Mouse (Mus musculus) cerebellum, adult 18-20 months (tissue): ENCODE measurements at regions not wholly inside any gene's neighbourhood (a gene's known extent, or its start where the extent isn't known, plus 50 kb on each side); places are given as distances from the start of the nearest gene placed in this dataset.

ENCODE experiments used
- DNase-seq, 2 experiments: peaks; one replicate each; pipeline ENCODE4 v3.0.0; 2021

GRCm38 (mm10) chr7:82921722-82922121 lies 54.6 kb downstream of the Mex3b start:
- DNase-seq: no peak

GRCm38 (mm10) chr7:82923220-82924071 lies 56.3 kb downstream of the Mex3b start:
- DNase-seq: no peak

- DNase-seq: no peak
Observed at GRCm38 (mm10) chr7:82924092-82924491, 57.0 kb downstream of the Mex3b start.

- no peak for DNase-seq
Observed at GRCm38 (mm10) chr7:82938311-82938710, 71.2 kb downstream of the Mex3b start.

GRCm38 (mm10) chr7:82939536-82939935 lies 72.4 kb downstream of the Mex3b start:
- DNase-seq: no peak

- DNase-seq: no peak
Observed at GRCm38 (mm10) chr7:82943376-82943775, 76.2 kb downstream of the Mex3b start.

- DNase-seq: no peak
Observed at GRCm38 (mm10) chr7:82943797-82944196, 76.7 kb downstream of the Mex3b start.

GRCm38 (mm10) chr7:82949372-82949771 lies 82.2 kb downstream of the Mex3b start:
- DNase-seq: no peak

GRCm38 (mm10) chr7:82957208-82957977 lies 90.3 kb downstream of the Mex3b start:
- no peak for DNase-seq

GRCm38 (mm10) chr7:82970599-82970998 lies 103.5 kb downstream of the Mex3b start:
- no peak for DNase-seq

GRCm38 (mm10) chr7:82971244-82971643 lies 104.1 kb downstream of the Mex3b start:
- no peak for DNase-seq

- no peak for DNase-seq
Observed at GRCm38 (mm10) chr7:82972214-82973006, 105.3 kb downstream of the Mex3b start.

GRCm38 (mm10) chr7:82990708-82991107 lies 123.6 kb downstream of the Mex3b start:
- DNase-seq: no peak

GRCm38 (mm10) chr7:82993136-82993535 lies 126.0 kb downstream of the Mex3b start:
- no peak for DNase-seq

GRCm38 (mm10) chr7:82998848-82999247 lies 131.7 kb downstream of the Mex3b start:
- DNase-seq: no peak

GRCm38 (mm10) chr7:83007540-83007939 lies 140.4 kb downstream of the Mex3b start:
- DNase-seq: no peak

GRCm38 (mm10) chr7:83012145-83012544 lies 145.0 kb downstream of the Mex3b start:
- no peak for DNase-seq

GRCm38 (mm10) chr7:83014725-83015690 lies 147.9 kb downstream of the Mex3b start:
- no peak for DNase-seq

- no peak for DNase-seq
Observed at GRCm38 (mm10) chr7:83015756-83016155, 148.6 kb downstream of the Mex3b start.

GRCm38 (mm10) chr7:83016566-83016965 lies 149.4 kb downstream of the Mex3b start:
- DNase-seq: no peak

GRCm38 (mm10) chr7:83020584-83020983 lies 153.5 kb downstream of the Mex3b start:
- DNase-seq: no peak

GRCm38 (mm10) chr7:83023990-83024389 lies 156.9 kb downstream of the Mex3b start:
- no peak for DNase-seq
